Mouse (Mus musculus) hematopoietic stem cell, adult 5-6 weeks (primary cell): ENCODE measurements around the gene Olfml2b. TPM values are rescaled to one million over a fixed set of nuclear protein-coding genes. Genes with fewer than 3 reads are reported as not detected.

ENCODE experiments used
- ATAC-seq, 2 experiments: fragments of 125-278 bp in 1 of 2; replicated peaks in 1 of 2; 2 replicates each; pipeline ENCODE4 v1.8.0; 2016 to 2017; ENCODE audit warnings: inconsistent platforms in 2 of 2, mild to moderate bottlenecking in 2 of 2, moderate number of reproducible peaks in 2 of 2, low read depth in 1 of 2, moderate TSS enrichment in 1 of 2; ENCODE audit not compliant: low FRiP score in 2 of 2, poor library complexity in 2 of 2, severe bottlenecking in 2 of 2, insufficient read depth in 1 of 2, low TSS enrichment in 1 of 2
- total RNA-seq: library from RNA; stranded (forward); fragments of 172-1452, 232-1000 nt; gene quantifications from 2 replicates; pipeline ENCODE4 v1.2.3, GENCODE M21; 2017

Olfml2b gene
- total RNA-seq, result 3.0 and 5.3 TPM in 2 replicates

- peak; percentile 95 for ATAC-seq
These were observed at the start of gene Olfml2b for GRCm38 (mm10) chr1:170644255-170645205. TSS of gene Olfml2b (plus strand) at chr1:170644532.

- ATAC-seq, result no peak
These were observed 49.8 kb upstream of the Olfml2b start for GRCm38 (mm10) chr1:170594575-170594974.

- no peak for ATAC-seq
These were observed 38.9 kb upstream of the Olfml2b start for GRCm38 (mm10) chr1:170605228-170606001.

- ATAC-seq, result no peak
These were observed 37.0 kb upstream of the Olfml2b start for GRCm38 (mm10) chr1:170607231-170607917.

DNA sequence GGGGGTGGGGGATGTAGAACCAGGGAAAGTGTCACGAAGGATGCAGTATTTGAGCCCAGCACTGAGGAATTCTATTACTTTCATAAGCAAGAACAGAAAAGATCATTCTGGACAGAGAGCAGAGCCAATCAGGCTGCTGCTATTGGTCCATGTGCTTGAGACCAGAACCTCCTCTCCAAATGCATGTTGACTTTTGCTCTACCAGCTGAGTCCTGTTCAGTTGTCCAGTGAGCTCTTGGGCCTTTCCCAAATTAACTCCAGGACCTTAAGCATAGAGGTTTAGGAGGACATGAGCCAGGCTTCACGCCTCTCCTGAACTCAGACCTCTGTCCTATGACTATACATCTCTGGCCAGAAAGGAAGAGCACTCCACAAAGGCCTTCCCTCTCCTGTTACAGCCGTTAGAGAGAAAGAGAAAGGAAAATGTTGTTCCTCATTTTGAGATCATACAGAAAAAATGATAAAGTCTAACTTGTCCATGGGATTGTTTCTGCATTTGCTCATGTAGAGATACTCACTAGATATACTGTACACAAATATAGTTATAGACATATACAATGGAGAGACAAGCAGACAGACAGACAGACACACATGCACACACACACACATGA, 35.8 kb upstream of the Olfml2b start:
- ATAC-seq, result 0 out of 4 replicates have a peak, but pooled peaks of 1 of the 2 experiments have one; percentile 17

DNA sequence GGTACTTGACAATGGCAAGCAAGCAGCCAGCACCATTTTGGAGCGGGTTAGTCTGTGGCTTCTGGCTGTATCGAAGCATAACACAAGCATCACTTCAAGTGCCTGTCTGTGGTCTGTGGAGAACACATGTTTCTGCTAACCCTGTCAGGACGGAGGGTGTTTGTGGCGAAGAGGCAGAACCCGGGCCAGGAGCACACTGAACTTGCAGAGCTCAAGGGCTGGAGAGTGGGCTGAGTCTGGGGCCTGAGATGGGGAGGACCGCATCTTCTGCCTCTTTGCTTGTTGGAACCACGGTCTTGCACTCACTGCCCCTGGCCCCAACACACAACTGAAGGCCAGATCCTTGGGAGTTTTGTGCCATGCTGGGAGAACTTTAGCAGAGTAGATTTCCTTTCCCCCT, 34.5 kb upstream of the Olfml2b start:
- ATAC-seq, result peak; percentile 85 to 86

DNA sequence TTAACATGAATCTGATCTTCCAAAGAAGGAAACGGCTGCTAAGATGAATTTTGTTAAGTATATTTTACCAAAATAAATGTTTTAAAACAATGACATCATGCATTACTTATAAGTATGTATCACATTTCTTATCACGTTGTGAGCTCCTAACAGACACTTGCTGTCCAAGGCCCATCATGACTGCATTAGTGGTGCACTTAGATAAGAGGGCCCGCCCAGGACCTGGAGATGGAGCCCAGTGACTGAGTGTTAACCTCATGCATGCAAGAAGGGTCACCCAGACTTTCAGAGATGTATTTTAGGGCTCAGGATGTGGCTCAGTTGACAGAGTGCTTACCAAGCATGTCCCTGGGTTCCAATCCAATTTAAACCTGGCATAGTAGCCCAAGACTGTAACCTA, 34.0 kb upstream of the Olfml2b start:
- peak; percentile 6 to 30; a peak in 1 of 4 replicates for ATAC-seq

- peak in 1 of 2 experiments; percentile 6; a peak in 1 of 4 replicates for ATAC-seq
These were observed 33.6 kb upstream of the Olfml2b start for GRCm38 (mm10) chr1:170610695-170611094.

GRCm38 (mm10) chr1:170611631-170612030, 32.7 kb upstream of the Olfml2b start:
- no peak for ATAC-seq

DNA sequence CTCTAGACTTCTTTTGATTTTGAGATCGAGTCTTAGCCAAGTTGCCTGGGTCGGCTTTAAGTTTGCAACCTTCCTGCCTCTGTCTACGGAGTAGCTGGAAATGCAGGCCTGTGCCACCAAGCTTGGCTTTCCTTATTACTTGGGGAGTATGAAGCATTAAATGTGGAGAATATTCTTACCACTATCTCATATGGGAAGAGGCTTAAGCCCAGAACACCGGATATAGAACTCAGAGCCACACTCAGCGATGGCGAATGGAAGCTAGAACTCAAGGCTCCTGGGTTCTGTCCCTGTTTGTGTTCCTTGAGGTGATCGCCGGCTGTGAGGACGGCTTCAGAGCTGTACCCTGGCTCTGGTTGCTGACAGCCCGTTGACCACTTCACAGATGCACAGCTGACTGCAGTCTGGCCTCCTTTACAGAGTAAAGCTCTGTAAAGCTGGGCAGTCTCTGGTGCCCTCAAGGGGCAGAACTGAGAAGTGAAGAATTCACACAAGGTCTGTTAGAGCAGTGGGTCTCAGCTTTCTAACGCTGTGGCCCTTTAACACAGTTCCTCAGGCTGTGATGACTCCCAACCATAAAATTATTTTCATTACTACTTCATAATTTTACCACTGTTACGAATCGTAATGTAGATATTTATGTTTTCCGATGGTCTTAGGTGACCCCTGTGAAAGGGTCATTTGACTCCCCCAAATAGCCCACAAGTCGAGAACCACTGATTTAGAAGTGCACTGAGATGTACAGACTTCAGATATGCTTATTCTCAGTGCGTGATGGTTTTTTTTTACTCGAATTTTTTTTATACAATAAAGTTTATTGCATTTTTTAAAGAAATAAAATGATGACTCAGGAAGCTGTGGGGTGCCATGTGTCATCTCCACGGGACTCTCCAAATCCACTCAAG, 31.1 kb upstream of the Olfml2b start:
- peak; percentile 76 to 82 for ATAC-seq

- no peak for ATAC-seq
These were observed 24.5 kb upstream of the Olfml2b start for GRCm38 (mm10) chr1:170619686-170620374.

DNA sequence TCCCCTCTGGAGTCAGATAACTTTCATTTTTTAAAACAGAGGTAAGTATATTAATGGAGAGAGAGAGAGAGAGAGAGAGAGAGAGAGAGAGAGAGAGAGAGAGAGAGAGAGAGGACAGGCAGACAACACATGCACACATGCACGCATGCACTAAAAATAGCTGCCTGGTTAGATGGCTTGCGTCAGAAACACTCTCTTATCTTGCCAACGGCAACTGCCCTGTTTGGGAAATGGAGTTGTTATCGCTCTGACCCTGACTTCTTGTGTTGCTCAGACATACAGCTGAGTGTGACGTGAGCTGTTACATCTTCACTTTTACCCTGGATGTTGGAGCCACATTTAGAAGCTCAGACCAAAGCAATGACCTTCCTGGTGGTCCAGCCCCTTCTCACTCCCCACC, 21.4 kb upstream of the Olfml2b start:
- peak; percentile 96 to 98 for ATAC-seq

- ATAC-seq, result no peak
These were observed 20.9 kb upstream of the Olfml2b start for GRCm38 (mm10) chr1:170623432-170623831.

DNA sequence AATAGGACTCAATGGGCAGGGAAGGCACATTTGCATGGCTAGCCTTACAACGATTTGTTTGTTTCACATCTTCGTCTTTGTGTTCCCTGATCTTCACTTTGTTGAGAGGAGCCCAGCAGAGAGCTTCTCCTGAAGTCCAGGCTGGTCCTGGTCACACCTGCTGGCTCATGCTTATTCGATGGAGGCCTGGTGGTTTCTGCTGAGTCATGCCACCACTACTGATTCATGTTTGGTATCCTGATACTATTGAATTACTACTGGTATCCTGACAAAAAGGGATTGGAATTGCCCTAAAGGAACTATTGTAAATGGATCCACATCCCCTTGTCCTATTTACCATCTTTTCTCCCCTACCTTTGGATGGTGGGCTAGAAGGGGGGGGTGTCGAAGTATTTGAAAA, 13.8 kb upstream of the Olfml2b start:
- no peak for ATAC-seq

DNA sequence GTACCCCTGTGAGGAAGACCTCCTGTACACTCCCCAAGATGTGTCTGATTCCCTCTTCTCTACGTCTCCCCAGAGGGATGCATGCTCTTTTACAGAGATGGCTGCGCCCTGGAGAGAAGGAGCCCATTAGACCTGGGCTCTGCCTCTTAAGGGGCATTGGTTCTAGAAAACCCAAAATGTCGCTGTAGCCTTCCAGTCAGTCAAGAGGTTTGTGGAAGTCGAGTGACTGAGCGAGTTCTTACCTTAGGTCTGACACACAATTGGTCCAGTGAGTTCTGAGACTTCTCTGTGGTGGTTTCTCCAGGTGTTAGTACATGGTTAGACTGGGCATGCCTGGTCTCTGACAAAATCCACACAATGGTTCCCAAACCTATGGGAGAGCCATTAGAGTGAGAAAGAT, 12.8 kb upstream of the Olfml2b start:
- no peak for ATAC-seq

- peak; percentile 81 to 98 for ATAC-seq
These were observed 11.9 kb upstream of the Olfml2b start for GRCm38 (mm10) chr1:170632385-170632784.
